Mouse (Mus musculus) hindbrain, embryonic 12.5 days (tissue): ENCODE measurements at regions not wholly inside any gene's neighbourhood (a gene's known extent, or its start where the extent isn't known, plus 50 kb on each side); places are given as distances from the start of the nearest gene placed in this dataset.

Experiments used
- ATAC-seq: fragments of 200-750 bp; cut with Nextera tagmentation; 2 replicates; pipeline ENCODE4 v1.8.0; 2017; ENCODE audit warnings: moderate TSS enrichment; ENCODE audit not compliant: low FRiP score
- H3K27ac ChIP-seq: fragments of 300-500 bp; sonication (generic); 2 replicates; pipeline ENCODE4 v1.5.1; 2016; ENCODE audit warnings: mild to moderate bottlenecking
- H3K27me3 ChIP-seq: fragments of 300-500 bp; sonication (generic); 2 replicates; pipeline ENCODE4 v1.6.1; 2016; ENCODE audit warnings: mild to moderate bottlenecking
- H3K36me3 ChIP-seq: fragments of 300-500 bp; sonication (generic); 2 replicates; pipeline ENCODE4 v1.6.1; 2016; ENCODE audit warnings: mild to moderate bottlenecking
- H3K4me1 ChIP-seq: fragments of 300-500 bp; sonication (generic); 2 replicates; pipeline ENCODE4 v1.6.1; 2016
- H3K4me2 ChIP-seq: fragments of 300-500 bp; sonication (generic); replicated peaks from 2 replicates; pipeline ENCODE4 v1.6.1; 2016; ENCODE audit warnings: mild to moderate bottlenecking
- H3K4me3 ChIP-seq: fragments of 300-500 bp; sonication (generic); 2 replicates; pipeline ENCODE4 v1.5.1; 2016; ENCODE audit warnings: mild to moderate bottlenecking
- H3K9ac ChIP-seq: fragments of 300-500 bp; sonication (generic); 2 replicates; pipeline ENCODE4 v1.6.1; 2016; ENCODE audit warnings: mild to moderate bottlenecking, moderate library complexity
- H3K9me3 ChIP-seq: fragments of 300-500 bp; sonication (generic); replicated peaks from 2 replicates; pipeline ENCODE4 v1.6.1; 2016; ENCODE audit warnings: mild to moderate bottlenecking
- WGBS: fragments of 180-500 bp; shearing (Covaris S2); methylation state at CpG from one replicate; pipeline ENCODE4 v1.1.7; 2016; 5-methylcytosine and 5-hydroxymethylcytosine counted together

- H3K9ac ChIP-seq: no peak overlapping the region
- H3K36me3 ChIP-seq: no peaks in the 10 kb centered on the region
- H3K4me3 ChIP-seq: no peak overlapping the region
- H3K27me3 ChIP-seq: peaks cover 11% of the 10 kb centered on the region
- no peak for ATAC-seq
- no peak overlapping the region for H3K4me2 ChIP-seq
- 62% methylated on average over 4 of the region's 4 CpGs for WGBS
- no peaks in the 10 kb centered on the region for H3K9me3 ChIP-seq
- H3K4me1 ChIP-seq: peaks cover 7% of the 10 kb centered on the region
- no peak overlapping the region for H3K27ac ChIP-seq
Observed at GRCm38 (mm10) chr6:67109774-67110173, 72.5 kb upstream of the Gadd45a start.

GRCm38 (mm10) chr6:67107517-67107916 is 70.3 kb upstream of the Gadd45a start:
- no peak for ATAC-seq
- Histone ChIP-seq H3K27ac (no peak overlapping the region), H3K4me3 (no peak overlapping the region), H3K4me1 (peaks cover 3% of the 10 kb centered on the region; the same call in 1 of the 2 replicates), H3K4me2 (no peak overlapping the region), H3K27me3 (no peaks in the 10 kb centered on the region), H3K9ac (no peak overlapping the region), H3K36me3 (no peaks in the 10 kb centered on the region), H3K9me3 (no peaks in the 10 kb centered on the region)
- 67% methylated on average over 4 of the region's 4 CpGs for WGBS

GRCm38 (mm10) chr6:67106493-67106892 is 69.2 kb upstream of the Gadd45a start:
- Histone ChIP-seq H3K36me3 (no peaks in the 10 kb centered on the region), H3K27me3 (no peaks in the 10 kb centered on the region), H3K4me1 (peaks cover 3% of the 10 kb centered on the region; the same call in 1 of the 2 replicates), H3K9ac (no peak overlapping the region), H3K27ac (no peak overlapping the region), H3K4me2 (no peak overlapping the region), H3K9me3 (no peaks in the 10 kb centered on the region), H3K4me3 (no peak overlapping the region)
- 100% methylated on average over 2 of the region's 2 CpGs for WGBS
- no peak for ATAC-seq

GRCm38 (mm10) chr6:67105386-67105785 is 68.1 kb upstream of the Gadd45a start:
- ATAC-seq: no peak
- H3K4me3 ChIP-seq: no peak overlapping the region
- WGBS: 15% methylated on average over 4 of the region's 4 CpGs
- no peaks in the 10 kb centered on the region for H3K9me3 ChIP-seq
- no peak overlapping the region for H3K27ac ChIP-seq
- no peak overlapping the region for H3K4me2 ChIP-seq
- H3K9ac ChIP-seq: no peak overlapping the region
- peaks cover 3% of the 10 kb centered on the region; the same call in 1 of the 2 replicates for H3K4me1 ChIP-seq
- no peaks in the 10 kb centered on the region for H3K36me3 ChIP-seq
- no peaks in the 10 kb centered on the region for H3K27me3 ChIP-seq

- Histone ChIP-seq H3K9ac (no peak overlapping the region), H3K27me3 (no peaks in the 10 kb centered on the region), H3K36me3 (no peaks in the 10 kb centered on the region), H3K4me3 (no peak overlapping the region), H3K4me2 (no peak overlapping the region), H3K9me3 (no peaks in the 10 kb centered on the region), H3K4me1 (peaks cover 3% of the 10 kb centered on the region; the same call in 1 of the 2 replicates), H3K27ac (no peak overlapping the region)
- no peak for ATAC-seq
- 89% methylated on average over 3 of the region's 3 CpGs for WGBS
Observed at GRCm38 (mm10) chr6:67104205-67104604, 66.9 kb upstream of the Gadd45a start.

GRCm38 (mm10) chr6:67102541-67103134 is 65.4 kb upstream of the Gadd45a start:
- Histone ChIP-seq H3K9me3 (no peaks in the 10 kb centered on the region), H3K4me1 (peaks cover 3% of the 10 kb centered on the region; the same call in 1 of the 2 replicates), H3K4me2 (no peak overlapping the region), H3K36me3 (no peaks in the 10 kb centered on the region), H3K27me3 (no peaks in the 10 kb centered on the region), H3K9ac (no peak overlapping the region), H3K27ac (no peak overlapping the region), H3K4me3 (no peak overlapping the region)
- no peak for ATAC-seq
- WGBS: 58% methylated on average over 11 of the region's 11 CpGs

GRCm38 (mm10) chr6:67102014-67102413 is 64.8 kb upstream of the Gadd45a start:
- Histone ChIP-seq H3K36me3 (no peaks in the 10 kb centered on the region), H3K9ac (no peak overlapping the region), H3K4me3 (no peak overlapping the region), H3K27me3 (no peaks in the 10 kb centered on the region), H3K4me1 (peaks cover 3% of the 10 kb centered on the region; the same call in 1 of the 2 replicates), H3K4me2 (no peak overlapping the region), H3K27ac (no peak overlapping the region), H3K9me3 (no peaks in the 10 kb centered on the region)
- no peak for ATAC-seq
- WGBS: 86% methylated on average over 4 of the region's 4 CpGs

- Histone ChIP-seq H3K27me3 (no peaks in the 10 kb centered on the region), H3K9ac (no peak overlapping the region), H3K4me1 (no peaks in the 10 kb centered on the region), H3K36me3 (no peaks in the 10 kb centered on the region), H3K4me2 (no peak overlapping the region), H3K27ac (no peak overlapping the region), H3K9me3 (no peaks in the 10 kb centered on the region), H3K4me3 (no peak overlapping the region)
- WGBS: 84% methylated on average over 3 of the region's 3 CpGs
- no peak for ATAC-seq
Observed at GRCm38 (mm10) chr6:67094426-67094825, 57.2 kb upstream of the Gadd45a start.

- WGBS: 78% methylated on average over 1 of the region's 1 CpGs
- ATAC-seq: no peak
- Histone ChIP-seq H3K4me1 (no peaks in the 10 kb centered on the region), H3K9me3 (no peaks in the 10 kb centered on the region), H3K4me3 (no peak overlapping the region), H3K36me3 (no peaks in the 10 kb centered on the region), H3K4me2 (no peak overlapping the region), H3K27me3 (no peaks in the 10 kb centered on the region), H3K9ac (no peak overlapping the region), H3K27ac (no peak overlapping the region)
Observed at GRCm38 (mm10) chr6:67093128-67093527, 55.9 kb upstream of the Gadd45a start.

GRCm38 (mm10) chr6:67090150-67090549 is 52.9 kb upstream of the Gadd45a start:
- ATAC-seq: no peak
- Histone ChIP-seq H3K27ac (no peak overlapping the region), H3K36me3 (no peaks in the 10 kb centered on the region), H3K27me3 (no peaks in the 10 kb centered on the region), H3K4me1 (0 out of 2 replicates have a peak, but pooled peaks cover 2% of the 10 kb centered on the region), H3K9me3 (no peaks in the 10 kb centered on the region), H3K4me2 (no peak overlapping the region), H3K4me3 (no peak overlapping the region), H3K9ac (no peak overlapping the region)
- 83% methylated on average over 4 of the region's 4 CpGs for WGBS

- Histone ChIP-seq H3K36me3 (no peaks in the 10 kb centered on the region), H3K4me2 (no peak overlapping the region), H3K4me1 (0 out of 2 replicates have a peak, but pooled peaks cover 2% of the 10 kb centered on the region), H3K27me3 (no peaks in the 10 kb centered on the region), H3K27ac (no peak overlapping the region), H3K4me3 (no peak overlapping the region), H3K9ac (no peak overlapping the region), H3K9me3 (no peaks in the 10 kb centered on the region)
- 71% methylated on average over 3 of the region's 3 CpGs for WGBS
- ATAC-seq: no peak
Observed at GRCm38 (mm10) chr6:67089530-67090140, 52.4 kb upstream of the Gadd45a start.

GRCm38 (mm10) chr6:67088741-67089455 is 51.6 kb upstream of the Gadd45a start:
- ATAC-seq: no peak
- Histone ChIP-seq H3K36me3 (no peaks in the 10 kb centered on the region), H3K27ac (no peak overlapping the region), H3K9me3 (no peaks in the 10 kb centered on the region), H3K4me2 (no peak overlapping the region), H3K27me3 (no peaks in the 10 kb centered on the region), H3K4me1 (0 out of 2 replicates have a peak, but pooled peaks cover 2% of the 10 kb centered on the region), H3K4me3 (no peak overlapping the region), H3K9ac (no peak overlapping the region)
- WGBS: 73% methylated on average over 21 of the region's 21 CpGs
